Mouse (Mus musculus) liver, postnatal 0 days (tissue): ENCODE results near the gene Cyp39a1.

ENCODE experiments used
- CTCF ChIP-seq: sonication (generic); IDR thresholded peaks from 2 replicates; pipeline ENCODE4 v1.5.1; 2016; ENCODE audit warnings: antibody characterized with exemption, low read depth
- EP300 ChIP-seq: IDR thresholded peaks from 2 replicates; pipeline ENCODE4 v1.6.1; 2016; ENCODE audit warnings: antibody characterized with exemption, low read depth, mild to moderate bottlenecking

GRCm38 (mm10) chr17:43704216-43704930 is 37.1 kb downstream of the Cyp39a1 start:
- no peak for TF ChIP-seq CTCF
- TF ChIP-seq EP300 = no peak
